Mouse (Mus musculus): ENCODE results near the gene Ccdc102a.

DNA sequence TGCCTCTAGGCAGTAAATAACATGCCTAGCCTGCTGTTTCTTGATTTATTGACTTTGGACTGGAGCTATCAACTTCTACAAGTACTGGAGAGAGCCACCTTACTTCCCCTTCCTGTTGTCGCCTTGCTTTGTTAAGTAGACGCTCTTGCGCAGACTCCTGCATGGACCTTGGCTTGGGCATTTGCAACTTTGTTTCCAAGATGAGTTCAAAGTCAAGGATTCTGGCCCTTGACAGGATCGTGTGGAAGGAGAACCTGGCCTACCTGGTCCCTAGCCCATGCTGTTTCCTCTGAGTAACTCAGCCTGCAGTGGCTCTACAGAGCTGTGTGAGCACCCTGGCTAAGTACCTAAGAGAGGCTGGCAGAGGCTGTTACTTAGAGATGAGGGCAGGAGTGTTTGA, 49.2 kb upstream of the Ccdc102a start:
- TF ChIP-seq CTCF (IDR thresholded peaks at IDR 0.05; ENCODE audit: borderline replicate concordance, extremely low read depth, insufficient read depth, insufficient read length) = no peak
- no peak for TF ChIP-seq POLR2A (IDR thresholded peaks at IDR 0.05; ENCODE audit: borderline replicate concordance, extremely low read depth, insufficient read depth, insufficient read length, poor library complexity, severe bottlenecking)
